Mouse (Mus musculus) intestine, embryonic 15.5 days (tissue): ENCODE data around the gene Mcoln2. TPM values are rescaled to one million over a fixed set of nuclear protein-coding genes. Genes with fewer than 3 reads are reported as not detected.

Source experiments
- ATAC-seq: fragments of 200-750 bp; cut with Nextera tagmentation; 2 replicates; pipeline ENCODE4 v1.8.0; 2017; ENCODE audit warnings: moderate TSS enrichment, moderate library complexity
- H3K27ac ChIP-seq: fragments of 300-500 bp; sonication (generic); 2 replicates; pipeline ENCODE4 v1.5.1; 2015; ENCODE audit warnings: mild to moderate bottlenecking, inconsistent platforms
- H3K27me3 ChIP-seq: fragments of 300-500 bp; sonication (generic); replicated peaks from 2 replicates; pipeline ENCODE4 v1.6.1; 2015; ENCODE audit warnings: inconsistent platforms
- H3K36me3 ChIP-seq: fragments of 300-500 bp; sonication (generic); 2 replicates; pipeline ENCODE4 v1.6.1; 2015; ENCODE audit warnings: inconsistent platforms
- H3K4me1 ChIP-seq: fragments of 300-500 bp; sonication (generic); replicated peaks from 2 replicates; pipeline ENCODE4 v1.6.1; 2015; ENCODE audit warnings: inconsistent platforms
- H3K4me2 ChIP-seq: fragments of 300-500 bp; sonication (generic); replicated peaks from 2 replicates; pipeline ENCODE4 v1.6.1; 2015; ENCODE audit warnings: mild to moderate bottlenecking, inconsistent platforms
- H3K4me3 ChIP-seq: fragments of 300-500 bp; sonication (generic); replicated peaks from 2 replicates; pipeline ENCODE4 v1.5.1; 2015; ENCODE audit warnings: inconsistent platforms
- H3K9ac ChIP-seq: fragments of 300-500 bp; sonication (generic); 2 replicates; pipeline ENCODE4 v1.6.1; 2015; ENCODE audit warnings: inconsistent platforms
- H3K9me3 ChIP-seq: fragments of 300-500 bp; sonication (generic); 2 replicates; pipeline ENCODE4 v1.6.1; 2016; ENCODE audit warnings: inconsistent platforms
- WGBS: fragments of 180-500 bp; shearing (Covaris S2); methylation state at CpG from one replicate; pipeline ENCODE4 v1.1.7; 2015; 5-methylcytosine and 5-hydroxymethylcytosine counted together
- polyA plus RNA-seq: library from polyadenylated mRNA; unstranded; fragments of >200 nt; fragmentation: Nextera tagmentation; extraction: Ambion mirVana; gene quantifications from 2 replicates; pipeline ENCODE4 v1.2.1, GENCODE M21; 2015

Mcoln2 gene
- polyA plus RNA-seq, result 7.9 and 8.3 TPM in 2 replicates

GRCm38 (mm10) chr3:146149156-146150057 is at the start of gene Mcoln2:
Mcoln2 (plus strand) TSS chr3:146149833.
- no peaks in the 10 kb centered on the region for H3K9me3 ChIP-seq
- no peaks in the 10 kb centered on the region for H3K36me3 ChIP-seq
- WGBS, result 13% methylated on average over 33 of the region's 34 CpGs
- H3K9ac ChIP-seq, result peak within 1 kb of the TSS; percentile 54
- no peaks in the 10 kb centered on the region; the same call in 1 of the 2 replicates for H3K4me1 ChIP-seq
- peak; percentile 71 for ATAC-seq
- peak within 1 kb of the TSS; percentile 93 for H3K4me2 ChIP-seq
- peak within 1 kb of the TSS; percentile 79 for H3K27ac ChIP-seq
- no peaks in the 10 kb centered on the region for H3K27me3 ChIP-seq
- H3K4me3 ChIP-seq, result peak within 1 kb of the TSS; percentile 48

- ATAC-seq, result no peak
- no peak overlapping the region for H3K4me2 ChIP-seq
Observed at GRCm38 (mm10) chr3:146099925-146100324, 49.7 kb upstream of the Mcoln2 start.

DNA sequence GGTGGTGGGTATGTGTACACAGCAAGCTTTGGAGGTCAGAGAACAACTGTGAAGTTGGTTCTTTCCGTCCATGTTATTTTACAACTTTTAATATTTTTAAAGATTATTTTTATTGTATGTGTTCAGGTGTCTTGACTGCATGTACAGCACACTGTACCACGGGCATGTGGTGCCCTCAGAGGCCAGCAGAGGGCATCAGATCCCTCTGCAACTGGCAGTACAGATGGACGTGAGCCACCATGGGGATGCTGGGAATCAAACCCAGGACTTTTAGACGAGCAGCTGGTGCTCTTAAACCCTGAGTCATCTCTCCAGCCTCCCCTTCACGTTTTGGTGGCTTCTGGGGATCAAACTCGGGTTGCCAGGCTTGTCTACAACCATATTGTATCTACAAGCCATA is 47.6 kb upstream of the Mcoln2 start:
- Histone ChIP-seq H3K4me1 (no peaks in the 10 kb centered on the region), H3K27ac (no peak overlapping the region), H3K27me3 (no peaks in the 10 kb centered on the region), H3K9me3 (no peaks in the 10 kb centered on the region), H3K4me2 (no peak overlapping the region), H3K4me3 (no peak overlapping the region), H3K36me3 (no peaks in the 10 kb centered on the region), H3K9ac (no peak overlapping the region)
- no peak for ATAC-seq
- WGBS, result 61% methylated on average over 6 of the region's 6 CpGs

More at GRCm38 (mm10) chr3:146099925-146100324, 49.7 kb upstream of the Mcoln2 start:
- no peaks in the 10 kb centered on the region for H3K27me3 ChIP-seq
- H3K9ac ChIP-seq, result no peak overlapping the region
- no peak overlapping the region for H3K4me3 ChIP-seq
- H3K36me3 ChIP-seq, result no peaks in the 10 kb centered on the region
- H3K4me1 ChIP-seq, result no peaks in the 10 kb centered on the region
- H3K9me3 ChIP-seq, result no peaks in the 10 kb centered on the region
- no peak overlapping the region for H3K27ac ChIP-seq

DNA sequence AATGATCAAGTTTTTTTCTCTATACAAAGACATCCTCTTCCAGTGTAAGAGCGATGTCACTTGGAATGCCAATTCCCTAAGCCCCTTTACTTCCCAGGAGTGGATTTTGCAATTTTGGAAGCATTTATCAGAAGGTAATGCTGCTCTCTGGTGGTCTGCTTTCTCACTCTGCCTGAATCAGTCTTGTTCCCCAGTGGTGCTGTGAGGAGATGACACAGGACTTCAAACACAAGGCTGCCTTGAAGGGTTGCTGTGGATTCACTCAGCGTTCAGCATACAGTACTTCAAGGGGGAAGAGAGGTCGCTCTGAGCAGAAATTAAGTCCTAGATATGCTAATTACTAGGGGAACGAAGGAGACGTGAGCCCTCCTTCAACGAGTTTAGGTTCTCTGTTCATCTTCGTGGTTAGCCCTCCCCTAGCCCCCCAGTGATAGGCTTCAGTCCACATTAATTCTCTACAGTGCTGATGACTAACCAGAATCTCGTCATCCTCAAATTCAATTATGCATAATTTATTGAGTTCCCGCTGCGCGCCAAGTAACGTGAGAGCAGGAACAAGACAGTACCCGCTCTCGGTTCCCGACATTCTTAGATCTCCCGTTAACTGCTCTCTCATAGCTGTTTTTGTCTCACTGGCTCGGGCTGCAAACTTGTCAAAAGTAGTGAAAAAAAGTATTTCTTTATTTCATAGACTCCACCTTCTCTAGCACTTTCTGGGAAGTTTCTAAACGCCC is 42.4 kb upstream of the Mcoln2 start:
- Histone ChIP-seq H3K27me3 (no peaks in the 10 kb centered on the region; the same call in 1 of the 2 replicates), H3K27ac (no peak overlapping the region), H3K9ac (no peak overlapping the region; the same call in 1 of the 2 replicates), H3K4me3 (peak overlapping the region; percentile 41), H3K36me3 (no peaks in the 10 kb centered on the region), H3K9me3 (no peaks in the 10 kb centered on the region), H3K4me2 (peak overlapping the region; percentile 84), H3K4me1 (no peaks in the 10 kb centered on the region)
- ATAC-seq, result peak; percentile 71
- 3% methylated on average over 18 of the region's 18 CpGs for WGBS

DNA sequence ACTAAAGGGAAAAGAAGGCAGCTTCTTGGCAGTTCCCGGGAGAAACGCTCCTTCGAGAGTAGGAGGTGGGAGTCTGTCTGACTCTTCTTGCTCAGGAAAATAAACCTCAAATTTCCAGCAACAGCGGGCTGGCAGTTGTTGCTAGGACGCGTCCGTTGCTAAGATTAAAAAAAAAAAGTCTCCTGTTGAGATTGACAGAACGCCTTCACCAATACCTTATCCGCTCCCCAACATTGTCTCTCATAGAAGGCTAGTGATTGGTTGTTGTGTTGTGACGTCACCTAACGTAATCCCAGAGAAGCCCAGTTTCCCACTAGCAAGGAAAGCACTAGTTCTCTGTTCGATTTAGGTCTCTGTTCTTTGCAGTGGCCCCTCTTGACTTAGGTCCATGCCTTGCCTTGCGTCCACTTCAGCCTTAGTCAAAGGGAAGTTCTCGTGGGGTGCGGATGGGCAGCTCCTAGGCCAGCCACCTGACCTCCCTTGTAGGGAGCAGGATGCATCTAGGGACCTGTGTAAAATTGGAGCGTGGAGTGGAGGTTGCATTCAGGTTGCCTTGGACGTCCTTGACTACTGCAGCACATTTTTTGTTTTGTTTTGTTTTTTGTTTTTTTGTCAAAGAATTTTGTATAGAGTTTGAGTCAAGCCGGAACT is 41.6 kb upstream of the Mcoln2 start, which contains the start of gene Wdr63:
Wdr63 (minus strand) TSS at position 210 of the 651 bp plus-strand sequence.
- H3K4me1 ChIP-seq, result no peaks in the 10 kb centered on the region
- WGBS, result 13% methylated on average over 18 of the region's 18 CpGs
- no peaks in the 10 kb centered on the region; the same call in 1 of the 2 replicates for H3K27me3 ChIP-seq
- no peaks in the 10 kb centered on the region for H3K9me3 ChIP-seq
- ATAC-seq, result peak; percentile 97
- H3K4me3 ChIP-seq, result peak within 1 kb of the TSS; percentile 41
- no peaks in the 10 kb centered on the region for H3K36me3 ChIP-seq
- H3K9ac ChIP-seq, result peak within 1 kb of the TSS; percentile 14; the same call in 1 of the 2 replicates
- H3K27ac ChIP-seq, result no peak within 1 kb of the TSS
- H3K4me2 ChIP-seq, result peak within 1 kb of the TSS; percentile 84

DNA sequence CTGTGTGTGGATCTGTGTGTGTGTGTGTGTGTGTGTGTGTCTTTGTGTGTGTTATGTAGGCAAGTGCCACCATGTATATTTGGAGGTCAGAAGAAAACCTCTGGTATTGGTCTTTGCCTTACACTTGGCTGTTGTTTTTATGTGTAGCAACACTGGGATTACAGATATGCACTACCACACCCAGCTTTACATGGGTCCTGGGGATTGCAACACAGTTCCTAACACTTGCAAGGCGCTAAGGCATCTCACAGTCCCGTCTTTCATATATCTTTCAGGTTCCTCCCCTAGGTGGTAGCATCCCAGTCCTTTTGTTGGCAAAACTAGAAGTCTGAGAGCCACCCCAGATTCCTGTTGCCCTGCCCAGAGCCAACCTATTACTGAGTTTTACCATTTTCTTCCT is 40.7 kb upstream of the Mcoln2 start:
- Histone ChIP-seq H3K4me3 (no peak overlapping the region), H3K9me3 (no peaks in the 10 kb centered on the region), H3K9ac (no peak overlapping the region), H3K27me3 (no peaks in the 10 kb centered on the region; the same call in 1 of the 2 replicates), H3K36me3 (no peaks in the 10 kb centered on the region), H3K27ac (no peak overlapping the region), H3K4me1 (no peaks in the 10 kb centered on the region), H3K4me2 (no peak overlapping the region)
- no peak for ATAC-seq
- 78% methylated on average over 2 of the region's 2 CpGs for WGBS

DNA sequence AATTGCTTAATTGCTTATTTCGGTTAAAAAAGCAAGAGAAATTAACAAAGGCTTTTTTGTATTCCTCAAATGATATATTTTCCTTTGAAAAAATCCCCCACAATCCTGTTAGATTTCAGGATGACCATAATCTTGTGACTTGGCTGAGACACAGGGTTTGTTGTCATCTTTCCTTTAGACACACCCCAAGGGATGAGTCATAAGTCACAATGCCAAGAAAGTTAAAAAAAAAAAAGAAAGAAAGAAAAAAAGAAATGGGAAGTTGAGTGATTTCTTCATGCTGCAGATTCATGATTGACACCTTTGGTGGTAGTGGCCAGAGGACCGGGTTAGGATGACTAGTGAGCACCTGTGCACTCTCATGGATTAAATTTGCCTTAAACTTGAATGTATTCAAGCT is 39.3 kb upstream of the Mcoln2 start:
- Histone ChIP-seq H3K4me3 (no peak overlapping the region), H3K4me1 (no peaks in the 10 kb centered on the region)

GRCm38 (mm10) chr3:146110916-146111315 is 38.7 kb upstream of the Mcoln2 start:
- H3K36me3 ChIP-seq, result no peaks in the 10 kb centered on the region
- no peaks in the 10 kb centered on the region; the same call in 1 of the 2 replicates for H3K27me3 ChIP-seq
- no peaks in the 10 kb centered on the region for H3K4me1 ChIP-seq
- no peak overlapping the region for H3K4me2 ChIP-seq
- H3K27ac ChIP-seq, result no peak overlapping the region
- H3K9me3 ChIP-seq, result no peaks in the 10 kb centered on the region
- H3K4me3 ChIP-seq, result no peak overlapping the region
- H3K9ac ChIP-seq, result no peak overlapping the region
- no peak for ATAC-seq
- 65% methylated on average over 6 of the region's 6 CpGs for WGBS

More for the DNA sequence above, 39.3 kb upstream of the Mcoln2 start:
- no peak for ATAC-seq
- Histone ChIP-seq H3K27me3 (no peaks in the 10 kb centered on the region; the same call in 1 of the 2 replicates), H3K9ac (no peak overlapping the region), H3K4me2 (no peak overlapping the region), H3K9me3 (no peaks in the 10 kb centered on the region), H3K27ac (no peak overlapping the region), H3K36me3 (no peaks in the 10 kb centered on the region)
- 73% methylated on average over 2 of the region's 2 CpGs for WGBS

- Histone ChIP-seq H3K4me3 (peak within 1 kb of the TSS; percentile 39), H3K9ac (0 out of 2 replicates have a peak within 1 kb of the TSS, but pooled peaks have one; percentile 28), H3K4me2 (peak within 1 kb of the TSS; percentile 60), H3K4me1 (peaks cover 8% of the 10 kb centered on the region; the same call in 1 of the 2 replicates), H3K9me3 (no peaks in the 10 kb centered on the region), H3K36me3 (no peaks in the 10 kb centered on the region), H3K27ac (no peak within 1 kb of the TSS), H3K27me3 (peaks cover 16% of the 10 kb centered on the region)
- ATAC-seq, result peak; percentile 78
- 7% methylated on average over 35 of the region's 35 CpGs for WGBS
Observed at GRCm38 (mm10) chr3:146117258-146117996, 32.2 kb upstream of the Mcoln2 start, which contains the start of gene Mcoln3. Mcoln3 (plus strand) TSS chr3:146117450.

GRCm38 (mm10) chr3:146117997-146118457 is 31.6 kb upstream of the Mcoln2 start:
- Histone ChIP-seq H3K27ac (no peak overlapping the region), H3K4me3 (peak overlapping the region; percentile 39), H3K4me2 (peak overlapping the region; percentile 60), H3K9ac (0 out of 2 replicates have a peak overlapping the region, but pooled peaks have one; percentile 28), H3K27me3 (peaks cover 16% of the 10 kb centered on the region), H3K36me3 (no peaks in the 10 kb centered on the region), H3K9me3 (no peaks in the 10 kb centered on the region), H3K4me1 (peaks cover 8% of the 10 kb centered on the region; the same call in 1 of the 2 replicates)
- peak; percentile 80 for ATAC-seq
- WGBS, result 55% methylated on average over 9 of the region's 9 CpGs
